Mouse (Mus musculus) liver, embryonic 15.5 days (tissue): ENCODE results near the gene St7. TPM values are rescaled to one million over a fixed set of nuclear protein-coding genes. Genes with fewer than 3 reads are reported as not detected.

Experiments
- ATAC-seq: fragments of 200-750 bp; cut with Nextera tagmentation; 2 replicates; pipeline ENCODE4 v1.8.0; 2017; ENCODE audit warnings: moderate number of reproducible peaks, mild to moderate bottlenecking, moderate library complexity; ENCODE audit not compliant: insufficient read depth
- H3K27ac ChIP-seq: fragments of 300-500 bp; sonication (generic); replicated peaks from 2 replicates; pipeline ENCODE4 v1.5.1; 2015; ENCODE audit warnings: mild to moderate bottlenecking, inconsistent platforms
- H3K27me3 ChIP-seq: fragments of 300-500 bp; sonication (generic); 2 replicates; pipeline ENCODE4 v1.6.1; 2015; ENCODE audit warnings: mild to moderate bottlenecking, inconsistent platforms
- H3K36me3 ChIP-seq: fragments of 300-500 bp; sonication (generic); replicated peaks from 2 replicates; pipeline ENCODE4 v1.6.1; 2015; ENCODE audit warnings: moderate library complexity, mild to moderate bottlenecking, inconsistent platforms
- H3K4me1 ChIP-seq: fragments of 300-500 bp; sonication (generic); replicated peaks from 2 replicates; pipeline ENCODE4 v1.6.1; 2015; ENCODE audit warnings: inconsistent platforms
- H3K4me2 ChIP-seq: fragments of 300-500 bp; sonication (generic); 2 replicates; pipeline ENCODE4 v1.6.1; 2015; ENCODE audit warnings: moderate library complexity, mild to moderate bottlenecking, inconsistent platforms
- H3K4me3 ChIP-seq: fragments of 300-500 bp; sonication (generic); replicated peaks from 2 replicates; pipeline ENCODE4 v1.5.1; 2015; ENCODE audit warnings: mild to moderate bottlenecking, inconsistent platforms
- H3K9ac ChIP-seq: fragments of 300-500 bp; sonication (generic); 2 replicates; pipeline ENCODE4 v1.6.1; 2015; ENCODE audit warnings: moderate library complexity, mild to moderate bottlenecking, inconsistent platforms
- H3K9me3 ChIP-seq: fragments of 300-500 bp; sonication (generic); replicated peaks from 2 replicates; pipeline ENCODE4 v1.6.1; 2016; ENCODE audit warnings: inconsistent platforms
- WGBS: fragments of 180-500 bp; shearing (Covaris S2); methylation state at CpG from one replicate; pipeline ENCODE4 v1.1.7; 2015; ENCODE audit warnings: mixed read lengths; ENCODE audit not compliant: insufficient replicate concordance; 5-methylcytosine and 5-hydroxymethylcytosine counted together
- polyA plus RNA-seq: library from polyadenylated mRNA; unstranded; fragments of >200 nt; fragmentation: Nextera tagmentation; extraction: Ambion mirVana; gene quantifications from 2 replicates; pipeline ENCODE4 v1.2.1, GENCODE M21; 2015

The St7 gene
- polyA plus RNA-seq, 1 experiment from 2014 or later, result 9.7 TPM

DNA sequence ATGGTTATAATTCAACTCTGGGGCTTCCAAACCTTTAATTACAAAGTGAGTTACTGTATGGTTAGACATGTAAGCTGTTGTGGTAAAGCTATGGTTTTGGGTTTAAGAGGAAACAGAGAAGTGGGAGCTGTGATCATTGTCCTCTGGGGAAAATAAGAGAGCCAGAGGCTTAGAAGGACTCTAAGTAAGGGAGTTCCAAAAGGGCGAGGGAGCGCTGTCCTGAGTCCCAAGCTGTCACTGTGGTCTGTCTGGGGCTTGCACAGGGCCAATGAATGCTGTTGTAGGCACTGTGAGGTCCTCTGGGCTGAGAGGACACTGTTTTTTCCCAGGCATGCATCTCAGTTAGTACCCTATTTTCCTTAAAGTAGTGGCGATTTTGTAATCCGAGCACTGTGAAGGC, 49.5 kb downstream of the St7 start:
- H3K9me3 ChIP-seq, result no peaks in the 10 kb centered on the region
- 83% methylated on average over 4 of the region's 4 CpGs for WGBS
- H3K4me3 ChIP-seq, result no peak overlapping the region
- H3K36me3 ChIP-seq, result no peaks in the 10 kb centered on the region
- H3K9ac ChIP-seq, result peak overlapping the region; percentile 35; the same call in 1 of the 2 replicates
- no peaks in the 10 kb centered on the region for H3K27me3 ChIP-seq
- ATAC-seq, result no peak
- H3K4me2 ChIP-seq, result peak overlapping the region; percentile 54
- peaks cover 44% of the 10 kb centered on the region for H3K4me1 ChIP-seq
- H3K27ac ChIP-seq, result peak overlapping the region; percentile 89

DNA sequence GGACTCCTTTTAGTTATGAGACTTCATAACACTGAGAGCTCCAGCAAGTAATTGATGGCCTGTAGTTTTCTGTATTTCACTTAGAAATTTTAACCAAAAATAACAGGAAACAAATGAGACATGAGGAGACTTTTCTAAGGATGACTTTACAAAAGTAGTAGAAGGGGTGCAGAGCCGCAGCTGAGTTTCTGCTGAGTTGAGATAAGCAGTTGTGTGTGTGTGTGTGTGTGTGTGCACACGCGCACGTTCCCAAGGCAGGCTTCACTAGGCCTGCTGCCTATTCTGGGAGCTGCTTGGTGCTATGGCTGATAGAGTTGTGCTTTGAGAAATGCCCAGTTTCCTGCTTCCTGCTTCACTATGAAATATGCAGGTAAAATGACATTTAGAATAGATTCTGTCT, 50.6 kb downstream of the St7 start:
- Histone ChIP-seq H3K9me3 (no peaks in the 10 kb centered on the region), H3K27ac (peak overlapping the region; percentile 89), H3K4me2 (peak overlapping the region; percentile 50), H3K4me3 (no peak overlapping the region), H3K4me1 (peaks cover 44% of the 10 kb centered on the region), H3K27me3 (no peaks in the 10 kb centered on the region), H3K36me3 (no peaks in the 10 kb centered on the region), H3K9ac (0 out of 2 replicates have a peak overlapping the region, but pooled peaks have one; percentile 9)
- 21% methylated on average over 4 of the region's 4 CpGs for WGBS
- ATAC-seq, result peak; percentile 99

DNA sequence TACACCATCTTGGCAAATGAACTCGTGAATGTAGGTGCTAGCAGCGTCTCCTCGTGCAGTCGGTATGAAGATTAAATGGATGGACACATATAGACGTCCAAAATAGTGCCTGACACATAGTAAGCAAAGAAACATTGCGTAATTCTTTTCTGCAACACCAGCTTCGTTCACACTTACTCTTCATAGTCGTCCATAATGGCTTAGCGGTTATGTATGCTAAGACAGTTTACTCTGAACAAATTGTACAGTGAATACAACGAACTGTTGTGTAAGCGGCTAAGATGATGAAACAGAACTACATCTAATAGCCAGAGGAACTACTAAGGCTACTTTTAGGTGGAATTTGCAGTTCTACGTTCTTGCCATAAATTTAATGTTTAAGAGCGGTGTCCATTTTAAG, 55.0 kb downstream of the St7 start:
- ATAC-seq, result no peak
- H3K4me2 ChIP-seq, result no peak overlapping the region
- no peaks in the 10 kb centered on the region for H3K36me3 ChIP-seq
- no peak overlapping the region for H3K4me3 ChIP-seq
- no peak overlapping the region for H3K27ac ChIP-seq
- no peaks in the 10 kb centered on the region for H3K9me3 ChIP-seq
- no peak overlapping the region for H3K9ac ChIP-seq
- WGBS, result 71% methylated on average over 13 of the region's 13 CpGs
- peaks cover 50% of the 10 kb centered on the region for H3K4me1 ChIP-seq
- H3K27me3 ChIP-seq, result no peaks in the 10 kb centered on the region

- Histone ChIP-seq H3K27ac (peak overlapping the region; percentile 71), H3K4me1 (peaks cover 42% of the 10 kb centered on the region), H3K4me2 (peak overlapping the region; percentile 87), H3K27me3 (no peaks in the 10 kb centered on the region), H3K9ac (peak overlapping the region; percentile 64), H3K4me3 (peak overlapping the region; percentile 54), H3K9me3 (no peaks in the 10 kb centered on the region), H3K36me3 (no peaks in the 10 kb centered on the region)
- 3% methylated on average over 18 of the region's 18 CpGs for WGBS
- ATAC-seq, result peak; percentile 88
Observed at GRCm38 (mm10) chr6:17748866-17749582, 56.3 kb downstream of the St7 start.

GRCm38 (mm10) chr6:17749596-17749995, 56.9 kb downstream of the St7 start:
- no peaks in the 10 kb centered on the region for H3K36me3 ChIP-seq
- H3K27me3 ChIP-seq, result no peaks in the 10 kb centered on the region
- ATAC-seq, result no peak
- peak overlapping the region; percentile 54 for H3K4me3 ChIP-seq
- 52% methylated on average over 3 of the region's 3 CpGs for WGBS
- H3K9ac ChIP-seq, result peak overlapping the region; percentile 64; the same call in 1 of the 2 replicates
- peak overlapping the region; percentile 87 for H3K4me2 ChIP-seq
- peaks cover 38% of the 10 kb centered on the region for H3K4me1 ChIP-seq
- H3K27ac ChIP-seq, result peak overlapping the region; percentile 71; the same call in 1 of the 2 replicates
- H3K9me3 ChIP-seq, result no peaks in the 10 kb centered on the region

GRCm38 (mm10) chr6:17750041-17750660, 57.4 kb downstream of the St7 start:
- 66% methylated on average over 9 of the region's 9 CpGs for WGBS
- Histone ChIP-seq H3K27ac (peak overlapping the region; percentile 71; the same call in 1 of the 2 replicates), H3K9ac (no peak overlapping the region), H3K36me3 (no peaks in the 10 kb centered on the region), H3K4me1 (peaks cover 38% of the 10 kb centered on the region), H3K4me3 (no peak overlapping the region), H3K4me2 (0 out of 2 replicates have a peak overlapping the region, but pooled peaks have one; percentile 1), H3K27me3 (no peaks in the 10 kb centered on the region), H3K9me3 (no peaks in the 10 kb centered on the region)
- ATAC-seq, result no peak

DNA sequence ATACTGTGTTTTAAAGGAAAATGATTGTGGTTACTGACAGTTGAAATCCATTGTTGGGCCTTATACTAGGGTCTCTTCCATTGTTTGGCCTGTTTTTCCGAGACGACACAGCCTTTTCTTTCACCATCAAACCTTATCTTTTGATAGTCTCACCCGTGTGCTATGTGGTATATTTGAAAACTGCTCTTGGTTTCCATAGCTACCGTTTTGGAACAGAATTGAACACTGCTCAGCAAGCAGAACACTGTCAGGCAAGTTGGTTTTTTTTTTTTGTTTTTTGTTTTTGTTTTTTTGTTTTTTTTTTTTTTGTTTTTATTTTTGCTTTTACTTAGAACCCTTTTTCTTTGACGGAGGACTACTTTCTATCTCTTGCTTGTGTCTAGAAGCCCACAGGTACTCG, 58.2 kb downstream of the St7 start:
- Histone ChIP-seq H3K9ac (no peak overlapping the region), H3K4me3 (no peak overlapping the region), H3K4me1 (peaks cover 42% of the 10 kb centered on the region), H3K4me2 (no peak overlapping the region), H3K36me3 (no peaks in the 10 kb centered on the region), H3K27ac (no peak overlapping the region), H3K27me3 (no peaks in the 10 kb centered on the region), H3K9me3 (no peaks in the 10 kb centered on the region)
- ATAC-seq, result no peak
- 57% methylated on average over 6 of the region's 6 CpGs for WGBS

- H3K36me3 ChIP-seq, result no peaks in the 10 kb centered on the region
- no peak overlapping the region for H3K9ac ChIP-seq
- H3K4me1 ChIP-seq, result peaks cover 15% of the 10 kb centered on the region
- H3K27me3 ChIP-seq, result no peaks in the 10 kb centered on the region
- 32% methylated on average over 6 of the region's 6 CpGs for WGBS
- no peak overlapping the region for H3K4me2 ChIP-seq
- no peak overlapping the region; the same call in 1 of the 2 replicates for H3K27ac ChIP-seq
- H3K9me3 ChIP-seq, result no peaks in the 10 kb centered on the region
- ATAC-seq, result 0 out of 2 replicates have a peak, but pooled peaks have one; percentile 40
- no peak overlapping the region for H3K4me3 ChIP-seq
Observed at GRCm38 (mm10) chr6:17755902-17756301, 63.2 kb downstream of the St7 start.

GRCm38 (mm10) chr6:17758568-17758967, 65.8 kb downstream of the St7 start:
- Histone ChIP-seq H3K36me3 (no peaks in the 10 kb centered on the region), H3K9ac (no peak overlapping the region), H3K4me1 (peaks cover 16% of the 10 kb centered on the region), H3K4me3 (no peak overlapping the region), H3K4me2 (no peak overlapping the region), H3K27ac (no peak overlapping the region), H3K9me3 (no peaks in the 10 kb centered on the region), H3K27me3 (no peaks in the 10 kb centered on the region)
- 73% methylated on average over 4 of the region's 4 CpGs for WGBS
- ATAC-seq, result no peak

- no peaks in the 10 kb centered on the region for H3K36me3 ChIP-seq
- H3K9ac ChIP-seq, result no peak overlapping the region
- no peak overlapping the region for H3K4me3 ChIP-seq
- WGBS, result 40% methylated on average over 9 of the region's 9 CpGs
- peak overlapping the region; percentile 3; the same call in 1 of the 2 replicates for H3K27ac ChIP-seq
- peak; percentile 75 for ATAC-seq
- no peaks in the 10 kb centered on the region for H3K27me3 ChIP-seq
- peak overlapping the region; percentile 37 for H3K4me2 ChIP-seq
- H3K4me1 ChIP-seq, result peaks cover 33% of the 10 kb centered on the region
- H3K9me3 ChIP-seq, result no peaks in the 10 kb centered on the region
Observed at GRCm38 (mm10) chr6:17763963-17764659, 71.4 kb downstream of the St7 start.

- H3K9me3 ChIP-seq, result no peaks in the 10 kb centered on the region
- no peaks in the 10 kb centered on the region for H3K27me3 ChIP-seq
- H3K36me3 ChIP-seq, result no peaks in the 10 kb centered on the region
- 0 out of 2 replicates have a peak overlapping the region, but pooled peaks have one; percentile 37 for H3K4me2 ChIP-seq
- peaks cover 33% of the 10 kb centered on the region for H3K4me1 ChIP-seq
- H3K4me3 ChIP-seq, result no peak overlapping the region
- H3K9ac ChIP-seq, result no peak overlapping the region
- ATAC-seq, result no peak
- WGBS, result 67% methylated on average over 2 of the region's 2 CpGs
- H3K27ac ChIP-seq, result no peak overlapping the region; the same call in 1 of the 2 replicates
Observed at GRCm38 (mm10) chr6:17764660-17764998, 71.9 kb downstream of the St7 start.
